Mouse (Mus musculus) kidney, adult 2 months (tissue): ENCODE data around the gene Gm21190.
"Not testable (repeated sequence)": the region's sequence is repeated elsewhere in the genome, so short reads cannot be mapped to it uniquely, and the experiment has no call there.

Experiments used
- CTCF ChIP-seq: fragments of 200-500 bp; conservative IDR thresholded peaks from 2 replicates; pipeline ENCODE4 v1.5.1; 2011; ENCODE audit warnings: low read depth, mild to moderate bottlenecking, control low read depth, low read length, moderate library complexity, mixed read lengths; ENCODE audit not compliant: insufficient read depth, insufficient read length
- POLR2A ChIP-seq: fragments of 200-500 bp; IDR thresholded peaks from one replicate; pipeline ENCODE4 v1.6.1; 2011; ENCODE audit warnings: low read depth, low read length, control low read depth

GRCm38 (mm10) chr5:15507757-15508459 is 21.1 kb downstream of the Gm21190 start:
- TF ChIP-seq POLR2A, CTCF: not testable (repeated sequence)
